Mouse (Mus musculus): ENCODE data around the gene Sfn.
"Not testable (repeated sequence)": the region's sequence is repeated elsewhere in the genome, so short reads cannot be mapped to it uniquely, and the experiment has no call there.

DNA sequence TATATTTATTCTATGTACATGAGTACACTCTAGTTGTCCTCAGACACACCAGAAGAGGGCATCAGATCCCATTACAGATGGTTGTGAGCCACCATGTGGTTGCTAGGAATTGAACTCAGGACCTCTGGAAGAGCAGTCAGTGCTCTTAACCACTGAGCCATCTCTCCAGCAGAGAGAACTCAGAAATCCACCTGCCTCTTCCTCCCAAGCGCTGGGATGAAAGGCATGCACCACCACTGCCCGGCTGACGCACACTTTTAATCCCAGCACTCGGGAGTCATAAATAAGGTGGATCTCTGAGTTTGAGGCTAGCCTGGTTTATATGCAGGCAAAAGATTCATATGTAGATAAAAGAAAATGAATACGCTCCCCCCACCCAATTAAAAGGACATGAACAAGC is 47.5 kb upstream of the Sfn start:
- not testable (repeated sequence) for TF ChIP-seq MAX (IDR thresholded peaks at IDR 0.05; ENCODE audit: low read depth); POLR2A (IDR thresholded peaks at IDR 0.05; ENCODE audit: insufficient read length, low read depth); TCF12 (IDR thresholded peaks at IDR 0.05; ENCODE audit: insufficient read depth, poor library complexity, severe bottlenecking); MYOD1 (IDR thresholded peaks at IDR 0.05; ENCODE audit: control insufficient read depth in 1 of 3, insufficient read length in 2 of 3, low read depth in 2 of 3); E2F4 (IDR thresholded peaks at IDR 0.05; ENCODE audit: insufficient read depth); CEBPB (IDR thresholded peaks at IDR 0.05; ENCODE audit: insufficient read depth, poor library complexity, severe bottlenecking); POLR2AphosphoS2 (IDR thresholded peaks at IDR 0.05; ENCODE audit: insufficient read length, low read depth); MYOG (IDR thresholded peaks at IDR 0.05; ENCODE audit: control insufficient read depth in 1 of 3, insufficient read depth in 1 of 3, insufficient read length in 2 of 3, low read depth in 2 of 3); TCF3 (IDR thresholded peaks at IDR 0.05; ENCODE audit: insufficient read length, low read depth)

Data from myocyte (in vitro differentiated cells).